ENCODE assay signal across 22 mouse cellular contexts in the genomic region with DNA sequence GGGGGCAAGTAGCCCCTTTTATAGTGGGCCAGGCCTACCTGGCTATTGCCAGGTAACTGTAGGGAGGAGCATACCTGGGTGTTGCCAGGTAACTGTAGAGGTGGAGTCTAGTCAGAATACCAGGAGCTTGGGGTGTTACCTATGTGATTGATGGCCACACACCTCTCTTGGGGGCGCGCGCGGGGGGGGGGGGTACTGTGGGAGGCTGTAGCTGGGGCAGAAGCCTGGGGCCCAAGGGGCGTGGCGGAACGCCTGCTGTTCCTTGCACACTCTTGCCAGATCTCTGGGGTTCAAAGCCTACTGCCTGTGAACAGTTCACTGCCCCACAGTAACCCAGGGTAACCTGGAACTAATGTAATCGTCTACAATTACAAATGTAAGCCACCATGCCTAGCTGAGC.
A peak's percentile ranks its signal among the peaks of the same experiment; 100 is the strongest.
DNase-seq lines count a peak whose midpoint lies in the region; ATAC-seq and TF ChIP-seq lines count a peak whose summit lies in the region.
"Had no signal": no experiment of that assay in that cellular context is flagged by ENCODE, and none has a peak within 500 bp of the region (broad histone marks: within the 10 kb centered on the region; RNA-seq: fewer than 3 reads in every experiment).

No protein-coding gene starts in this region.

- no peak for ATAC-seq in heart, embryonic 12.5 days (ENCODE audit: insufficient number of reproducible peaks, low FRiP score)
- ATAC-seq in heart, embryonic 11.5 days (replicated peaks; ENCODE audit: insufficient number of reproducible peaks, low FRiP score, low TSS enrichment) = no peak
- peak; percentile 27; the same call in 1 of the 2 replicates for ATAC-seq in kidney, embryonic 16.5 days (ENCODE audit: low FRiP score, low TSS enrichment)
- peak; percentile 53; the same call in 1 of the 2 replicates for ATAC-seq in intestine, embryonic 16.5 days
- ATAC-seq: forebrain, embryonic 15.5 days had no signal

- DNase-seq in kidney, adult 18-20 months = no peak
- no peak for DNase-seq in thymus, postnatal 10 days (ENCODE audit: low spot score in 2 of 2)
- no peak for DNase-seq in gastrocnemius, postnatal 10 days
- DNase-seq: cerebellum, adult 18-20 months; cerebellum, postnatal 25 days; gastrocnemius, postnatal 36 days; heart, postnatal 36 days; layer of hippocampus, postnatal 36 days; lung, adult 18-20 months; thymus, adult 2 months had no signal

- no peak overlapping the region for H3K4me3 ChIP-seq in heart, embryonic 12.5 days
- no peak overlapping the region for H3K4me3 ChIP-seq in heart, embryonic 11.5 days (ENCODE audit: low read depth, low read length)
- no peak overlapping the region for H3K4me3 ChIP-seq in kidney, embryonic 16.5 days (ENCODE audit: low read length)
- peak overlapping the region; percentile 70; the same call in 1 of the 2 replicates for H3K4me3 ChIP-seq in E14TG2a.4 (replicated peaks; ENCODE audit: low read length)
- no peak overlapping the region for H3K4me3 ChIP-seq in intestine, embryonic 16.5 days (ENCODE audit: low read length)
- H3K4me3 ChIP-seq: erythroblast, embryonic 14.5 days; forebrain, embryonic 15.5 days; neural tube, embryonic 13.5 days had no signal

- H3K36me3 ChIP-seq in heart, embryonic 12.5 days = no peaks in the 10 kb centered on the region
- H3K36me3 ChIP-seq in heart, embryonic 11.5 days (ENCODE audit: control insufficient read depth, insufficient read depth, low read length) = no peaks in the 10 kb centered on the region
- no peaks in the 10 kb centered on the region for H3K36me3 ChIP-seq in kidney, embryonic 16.5 days (ENCODE audit: insufficient read depth, low read length)
- no peaks in the 10 kb centered on the region for H3K36me3 ChIP-seq in E14TG2a.4 (ENCODE audit: insufficient read depth, low read length)
- H3K36me3 ChIP-seq in intestine, embryonic 16.5 days (ENCODE audit: control insufficient read depth, insufficient read depth, low read length) = no peaks in the 10 kb centered on the region
- H3K36me3 ChIP-seq: forebrain, embryonic 15.5 days; neural tube, embryonic 13.5 days had no signal

- H3K4me1 ChIP-seq in heart, embryonic 12.5 days (replicated peaks) = peaks cover 4% of the 10 kb centered on the region; the same call in 1 of the 2 replicates
- no peaks in the 10 kb centered on the region for H3K4me1 ChIP-seq in heart, embryonic 11.5 days (ENCODE audit: control insufficient read depth, insufficient read depth, low read length)
- H3K4me1 ChIP-seq in kidney, embryonic 16.5 days (ENCODE audit: insufficient read depth, low read length) = no peaks in the 10 kb centered on the region
- peaks cover 20% of the 10 kb centered on the region for H3K4me1 ChIP-seq in E14TG2a.4 (replicated peaks; ENCODE audit: low read depth, low read length)
- no peaks in the 10 kb centered on the region for H3K4me1 ChIP-seq in intestine, embryonic 16.5 days (ENCODE audit: control insufficient read depth, insufficient read depth, low read length)
- H3K4me1 ChIP-seq: forebrain, embryonic 15.5 days; neural tube, embryonic 13.5 days had no signal

- H3K27ac ChIP-seq in heart, embryonic 12.5 days (ENCODE audit: poor library complexity, severe bottlenecking) = no peak overlapping the region
- H3K27ac ChIP-seq in heart, embryonic 11.5 days (ENCODE audit: low read depth, low read length) = no peak overlapping the region
- H3K27ac ChIP-seq in kidney, embryonic 16.5 days (ENCODE audit: low read length) = no peak overlapping the region
- no peak overlapping the region for H3K27ac ChIP-seq in intestine, embryonic 16.5 days (ENCODE audit: low read length)
- H3K27ac ChIP-seq: forebrain, embryonic 15.5 days; macrophage; neural tube, embryonic 13.5 days had no signal

- no peak overlapping the region for H3K9ac ChIP-seq in heart, embryonic 12.5 days
- H3K9ac ChIP-seq in heart, embryonic 11.5 days (ENCODE audit: low read depth, low read length) = no peak overlapping the region
- H3K9ac ChIP-seq in kidney, embryonic 16.5 days (replicated peaks; ENCODE audit: low read length) = no peak overlapping the region
- no peak overlapping the region for H3K9ac ChIP-seq in intestine, embryonic 16.5 days (ENCODE audit: low read depth, low read length)
- H3K9ac ChIP-seq: forebrain, embryonic 15.5 days; neural tube, embryonic 13.5 days had no signal

- 47% methylated on average over 8 of the region's 8 CpGs for WGBS in heart, embryonic 12.5 days
- 38% methylated on average over 7 of the region's 8 CpGs for WGBS in heart, embryonic 11.5 days (ENCODE audit: insufficient replicate concordance)
- 48% methylated on average over 7 of the region's 8 CpGs for WGBS in kidney, embryonic 16.5 days
- WGBS in intestine, embryonic 16.5 days = 56% methylated on average over 7 of the region's 8 CpGs

- H3K4me2 ChIP-seq in heart, embryonic 12.5 days = peak overlapping the region; percentile 45
- H3K4me2 ChIP-seq in heart, embryonic 11.5 days = no peak overlapping the region; the same call in 1 of the 2 replicates
- no peak overlapping the region for H3K4me2 ChIP-seq in kidney, embryonic 16.5 days (replicated peaks; ENCODE audit: low read depth, low read length)
- no peak overlapping the region for H3K4me2 ChIP-seq in intestine, embryonic 16.5 days (ENCODE audit: low read depth, low read length)
- H3K4me2 ChIP-seq: forebrain, embryonic 15.5 days; liver, embryonic 11.5 days; midbrain, embryonic 11.5 days; neural tube, embryonic 13.5 days had no signal

- peaks cover 10% of the 10 kb centered on the region for H3K27me3 ChIP-seq in heart, embryonic 12.5 days (replicated peaks)
- H3K27me3 ChIP-seq in heart, embryonic 11.5 days (ENCODE audit: control insufficient read depth, insufficient read depth, low read length) = peaks cover 5% of the 10 kb centered on the region
- H3K27me3 ChIP-seq in kidney, embryonic 16.5 days (ENCODE audit: insufficient read depth, low read length) = no peaks in the 10 kb centered on the region
- H3K27me3 ChIP-seq in E14TG2a.4 (ENCODE audit: insufficient read depth, low read length) = peaks cover 2% of the 10 kb centered on the region; the same call in 1 of the 2 replicates
- no peaks in the 10 kb centered on the region for H3K27me3 ChIP-seq in intestine, embryonic 16.5 days (replicated peaks; ENCODE audit: control insufficient read depth, insufficient read depth, low read length)
- H3K27me3 ChIP-seq: CH12.LX; forebrain, embryonic 15.5 days; neural tube, embryonic 13.5 days had no signal

- no peak for TF ChIP-seq CTCF in E14TG2a.4 (conservative IDR thresholded peaks at IDR 0.05; ENCODE audit: low read length)

- no peaks in the 10 kb centered on the region for H3K9me3 ChIP-seq in heart, embryonic 12.5 days (replicated peaks)
- no peaks in the 10 kb centered on the region for H3K9me3 ChIP-seq in heart, embryonic 11.5 days (replicated peaks; ENCODE audit: control insufficient read depth, low read length)
- no peaks in the 10 kb centered on the region for H3K9me3 ChIP-seq in kidney, embryonic 16.5 days (ENCODE audit: low read length)
- H3K9me3 ChIP-seq in E14TG2a.4 (ENCODE audit: low read length) = peaks cover 12% of the 10 kb centered on the region
- H3K9me3 ChIP-seq in intestine, embryonic 16.5 days (ENCODE audit: control insufficient read depth, low read length) = no peaks in the 10 kb centered on the region
- H3K9me3 ChIP-seq: forebrain, embryonic 15.5 days; neural tube, embryonic 13.5 days had no signal

Comparison
In these comparisons a context has a peak if more than half of its experiments do, and no peak if none do; other contexts are left out.
1. ATAC-seq: peak in kidney, embryonic 16.5 days (single experiment) and intestine, embryonic 16.5 days (single experiment); none in heart, embryonic 12.5 days (single experiment) and heart, embryonic 11.5 days (single experiment).